Mouse (Mus musculus): ENCODE measurements around the gene Zfp512b.

DNA sequence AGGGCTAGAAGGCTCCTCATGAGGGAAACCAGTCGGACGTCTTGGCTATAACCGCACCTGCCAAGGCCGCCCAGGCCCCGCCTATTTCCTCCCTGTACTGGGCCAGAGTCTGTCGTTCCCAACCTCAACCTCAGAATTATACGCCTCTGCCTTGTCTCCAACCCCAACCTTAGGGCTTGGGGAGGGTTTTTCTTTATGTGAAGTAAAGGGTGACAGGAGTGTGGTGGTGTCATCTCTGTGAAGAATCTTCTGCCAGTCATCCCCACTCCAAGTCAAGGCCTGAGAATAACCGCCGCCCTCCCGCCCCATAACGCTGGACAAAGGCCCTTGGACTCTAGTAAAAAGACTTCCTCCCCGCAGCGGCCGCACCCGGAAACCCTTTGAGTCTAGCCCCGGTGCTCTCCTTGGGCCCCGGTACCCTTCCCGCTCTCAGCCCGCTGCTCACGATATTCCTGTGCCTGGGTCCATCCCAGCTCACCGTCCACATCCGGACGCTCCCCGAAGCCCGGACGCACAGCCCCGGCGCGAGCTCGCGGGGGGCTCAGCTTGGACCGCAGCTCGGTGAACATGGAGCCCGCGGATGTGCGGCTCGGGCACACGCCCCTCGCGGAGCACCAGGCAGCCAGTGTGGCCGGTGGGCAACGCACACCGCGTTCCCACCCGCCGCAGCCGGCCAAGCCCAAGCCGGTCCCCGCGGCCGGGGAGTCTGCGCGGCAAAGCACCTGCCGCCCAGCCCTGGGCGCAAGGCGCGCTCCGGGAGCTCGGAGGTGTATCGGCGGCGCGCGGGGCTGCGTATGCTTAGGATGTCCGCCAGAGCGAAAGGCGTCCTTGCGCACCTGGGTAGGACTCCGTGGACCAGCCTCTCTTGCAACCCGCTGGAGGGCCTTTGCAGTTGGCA is 6.1 kb upstream of the Zfp512b start, which contains the start of gene Samd10:
- no peak for TF ChIP-seq CTCF (IDR thresholded peaks at IDR 0.05; ENCODE audit: control insufficient read depth, insufficient read depth, insufficient read length)
- TF ChIP-seq MYOD1 (IDR thresholded peaks at IDR 0.05; ENCODE audit: control insufficient read depth, insufficient read length, low read depth): no peak
- TF ChIP-seq CEBPB (IDR thresholded peaks at IDR 0.05; ENCODE audit: low read depth): no peak
- TF ChIP-seq MAX (IDR thresholded peaks at IDR 0.05): no peak
- no peak for TF ChIP-seq USF1 (IDR thresholded peaks at IDR 0.05; ENCODE audit: low read depth)
- TF ChIP-seq MYOG (IDR thresholded peaks at IDR 0.05; ENCODE audit: control insufficient read depth, extremely low read depth, insufficient read length): no peak
